Mouse (Mus musculus): ENCODE data around the gene Aunip. TPM values are rescaled to one million over a fixed set of nuclear protein-coding genes. Genes with fewer than 3 reads are reported as not detected.
A peak's percentile ranks its signal among the peaks of the same experiment; 100 is the strongest.

The Aunip gene
- polyA plus RNA-seq, 1 experiment: 0.39 TPM

DNA sequence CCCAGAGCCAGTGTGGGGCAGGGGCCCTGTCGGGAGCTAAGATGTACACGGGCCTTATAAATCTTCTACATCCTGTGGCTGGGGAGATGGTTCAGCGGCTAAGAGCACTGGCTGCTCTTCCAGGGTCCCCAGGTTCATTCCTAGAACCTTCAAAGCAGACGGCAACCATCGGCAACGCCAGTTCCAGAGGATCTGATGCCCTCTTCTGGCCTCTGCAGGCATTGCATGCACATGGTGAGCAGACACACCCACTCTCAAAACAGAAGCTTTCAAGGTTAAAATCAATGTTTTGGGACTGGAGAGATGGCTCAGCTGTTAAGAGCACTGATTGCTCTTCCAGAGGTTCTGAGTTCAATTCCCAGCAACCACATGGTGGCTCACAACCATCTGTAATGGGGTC lies 58.4 kb downstream of the Aunip start:
- no peak overlapping the region for H3K4me3 ChIP-seq (ENCODE audit: extremely low read depth, insufficient read depth, insufficient read length)
- no peak overlapping the region for H3K27ac ChIP-seq (ENCODE audit: insufficient read depth, low read length)
- no peaks in the 10 kb centered on the region for H3K27me3 ChIP-seq (ENCODE audit: control insufficient read depth, insufficient read depth, low read length)
- no peak for DNase-seq (ENCODE audit: low read depth in 1 of 2, low spot score in 2 of 2)
- H3K36me3 ChIP-seq (ENCODE audit: control insufficient read depth, insufficient read depth, low read length): no peaks in the 10 kb centered on the region
- no peaks in the 10 kb centered on the region for H3K4me1 ChIP-seq (ENCODE audit: control insufficient read depth, insufficient read depth, insufficient read length)
- 88% methylated on average over 6 of the region's 6 CpGs for WGBS
- no peak for TF ChIP-seq POLR2A (IDR thresholded peaks at IDR 0.05; ENCODE audit: low read depth, low read length)
- peak; percentile 25; the same call in 1 of the 2 replicates for TF ChIP-seq CTCF (IDR thresholded peaks at IDR 0.05; ENCODE audit: extremely low read depth, insufficient read depth, insufficient read length, insufficient replicate concordance)

DNA sequence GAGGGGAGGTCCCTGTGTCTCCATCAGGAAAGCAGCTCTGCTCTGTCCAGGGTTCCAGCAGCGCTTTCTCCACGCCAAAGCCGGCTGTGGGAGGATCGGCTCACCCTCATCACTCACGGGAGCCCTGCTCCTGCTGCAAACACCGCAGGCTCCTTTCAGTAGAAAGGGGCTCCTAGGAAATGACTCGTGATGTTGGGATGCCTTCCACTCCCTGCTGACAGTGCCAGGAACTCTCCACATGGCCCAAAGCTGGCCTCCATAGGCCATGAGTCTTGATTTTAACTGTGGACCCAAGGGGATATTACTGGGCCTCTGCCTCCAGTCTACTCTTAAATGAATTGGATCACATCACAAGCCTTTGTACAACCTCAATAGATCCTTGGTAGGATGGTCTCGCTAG lies 59.0 kb downstream of the Aunip start:
- Histone ChIP-seq H3K36me3 (ENCODE audit: control insufficient read depth, insufficient read depth, low read length) (no peaks in the 10 kb centered on the region), H3K4me1 (ENCODE audit: control insufficient read depth, insufficient read depth, insufficient read length) (no peaks in the 10 kb centered on the region), H3K27me3 (ENCODE audit: control insufficient read depth, insufficient read depth, low read length) (no peaks in the 10 kb centered on the region), H3K27ac (ENCODE audit: insufficient read depth, low read length) (no peak overlapping the region), H3K4me3 (ENCODE audit: extremely low read depth, insufficient read depth, insufficient read length) (no peak overlapping the region)
- DNase-seq (ENCODE audit: low read depth in 1 of 2, low spot score in 2 of 2): no peak
- WGBS: 85% methylated on average over 8 of the region's 8 CpGs
- TF ChIP-seq CTCF (IDR thresholded peaks at IDR 0.05; ENCODE audit: extremely low read depth, insufficient read depth, insufficient read length, insufficient replicate concordance) (no peak), POLR2A (IDR thresholded peaks at IDR 0.05; ENCODE audit: low read depth, low read length) (no peak)

DNA sequence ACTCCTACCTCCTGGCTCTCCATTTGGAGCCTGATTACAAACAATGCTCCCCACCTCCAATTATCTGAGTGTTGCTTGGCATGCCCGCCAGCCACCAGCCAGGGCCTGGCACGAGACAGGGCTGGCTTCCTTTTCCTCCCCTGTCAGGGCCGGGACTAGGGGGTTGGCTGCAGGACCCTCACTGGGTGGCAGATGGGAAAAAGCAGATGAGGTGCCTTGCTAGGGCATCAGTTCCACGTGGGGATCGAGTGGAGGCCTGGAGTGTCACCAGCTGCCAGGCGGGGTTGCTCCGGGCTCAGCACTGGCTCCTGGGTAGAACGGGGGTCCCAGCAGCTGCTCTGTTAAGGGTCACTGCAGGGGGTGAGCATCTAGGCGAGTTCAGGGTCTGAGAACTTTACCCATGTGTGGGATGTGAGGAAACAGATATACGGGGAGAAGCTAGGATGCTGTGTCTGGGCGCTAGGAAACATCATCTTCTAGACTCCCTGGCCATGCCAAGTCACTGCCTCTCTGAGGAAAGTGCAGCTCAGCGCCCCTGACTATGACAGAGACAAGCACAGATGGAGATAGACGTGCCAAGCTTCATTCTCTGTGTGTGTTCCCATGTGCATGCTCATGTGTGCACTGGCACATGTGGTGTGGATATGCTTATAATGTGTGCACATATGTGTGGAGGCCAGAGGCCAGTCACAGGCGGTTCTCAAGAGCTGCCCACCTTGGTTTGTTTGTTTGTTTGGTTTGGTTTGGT lies 60.1 kb downstream of the Aunip start:
- no peak overlapping the region for H3K4me3 ChIP-seq (ENCODE audit: extremely low read depth, insufficient read depth, insufficient read length)
- H3K27me3 ChIP-seq (ENCODE audit: control insufficient read depth, insufficient read depth, low read length): no peaks in the 10 kb centered on the region
- no peak for DNase-seq (ENCODE audit: low read depth in 1 of 2, low spot score in 2 of 2)
- TF ChIP-seq POLR2A (IDR thresholded peaks at IDR 0.05; ENCODE audit: low read depth, low read length) (no peak), CTCF (IDR thresholded peaks at IDR 0.05; ENCODE audit: extremely low read depth, insufficient read depth, insufficient read length, insufficient replicate concordance) (no peak)
- no peaks in the 10 kb centered on the region for H3K4me1 ChIP-seq (ENCODE audit: control insufficient read depth, insufficient read depth, insufficient read length)
- H3K27ac ChIP-seq (ENCODE audit: insufficient read depth, low read length): no peak overlapping the region
- 88% methylated on average over 13 of the region's 14 CpGs for WGBS
- H3K36me3 ChIP-seq (ENCODE audit: control insufficient read depth, insufficient read depth, low read length): no peaks in the 10 kb centered on the region

DNA sequence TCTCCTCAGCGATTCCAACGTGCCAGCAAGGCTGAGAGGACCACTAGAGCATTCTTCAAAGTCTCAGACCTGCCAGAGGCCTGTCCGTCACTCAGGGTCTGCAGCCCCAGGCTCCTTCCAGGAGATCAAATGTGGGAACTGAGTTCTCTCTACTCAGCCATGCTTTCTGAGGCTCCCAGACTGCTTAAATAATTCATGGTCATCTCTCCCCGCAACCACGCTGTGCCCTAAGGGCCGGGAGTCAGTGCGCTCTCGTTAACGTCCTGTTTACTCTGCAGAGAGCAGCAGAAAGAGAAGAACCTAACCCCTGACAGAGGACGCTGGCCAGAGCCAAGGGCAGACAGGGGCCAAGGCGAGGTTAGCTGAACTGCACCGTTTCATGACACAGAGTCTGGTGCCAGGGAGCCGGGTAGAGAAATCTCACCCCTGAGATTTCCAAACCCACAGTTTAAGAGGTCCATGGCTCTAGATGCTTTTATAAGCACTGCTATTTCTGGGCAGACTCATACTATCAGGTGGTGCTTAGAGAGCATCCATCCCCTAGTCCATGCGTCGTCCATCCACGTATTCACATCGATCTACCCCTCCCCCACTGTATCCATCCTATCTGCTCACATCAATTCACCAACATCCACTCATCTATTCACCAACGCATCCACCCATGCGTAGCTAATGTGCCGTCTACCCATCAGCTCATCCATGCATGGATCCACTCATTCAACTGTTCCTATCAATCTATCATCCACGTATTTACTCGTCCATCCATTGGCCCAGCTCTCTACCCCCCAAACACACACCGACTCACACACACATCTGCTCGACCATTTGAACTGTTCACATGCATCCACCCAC lies 61.9 kb downstream of the Aunip start:
- Histone ChIP-seq H3K27ac (ENCODE audit: insufficient read depth, low read length) (no peak overlapping the region), H3K36me3 (ENCODE audit: control insufficient read depth, insufficient read depth, low read length) (no peaks in the 10 kb centered on the region), H3K27me3 (ENCODE audit: control insufficient read depth, insufficient read depth, low read length) (no peaks in the 10 kb centered on the region), H3K4me3 (ENCODE audit: extremely low read depth, insufficient read depth, insufficient read length) (no peak overlapping the region), H3K4me1 (ENCODE audit: control insufficient read depth, insufficient read depth, insufficient read length) (no peaks in the 10 kb centered on the region)
- TF ChIP-seq CTCF (IDR thresholded peaks at IDR 0.05; ENCODE audit: extremely low read depth, insufficient read depth, insufficient read length, insufficient replicate concordance) (no peak), POLR2A (IDR thresholded peaks at IDR 0.05; ENCODE audit: low read depth, low read length) (no peak)
- DNase-seq (ENCODE audit: low read depth in 1 of 2, low spot score in 2 of 2): no peak
- WGBS: 93% methylated on average over 24 of the region's 24 CpGs

Other genes starting within 250 kb of the Aunip start
- gene Pdik1l, start 223.1 kb upstream of the Aunip start, polyA plus RNA-seq (2012; rRNA removed): 3.6 and 3.9 TPM in 2 replicates
- gene Trim63, start 195.9 kb upstream of the Aunip start, polyA plus RNA-seq (2012; rRNA removed): 0.12 and 0.32 TPM in 2 replicates
- 1.5 and 4.0 TPM in 2 replicates for gene Slc30a2, start 167.8 kb upstream of the Aunip start, polyA plus RNA-seq (2012; rRNA removed)
- 7.2 and 8.5 TPM in 2 replicates for gene Extl1, start 127.1 kb upstream of the Aunip start, polyA plus RNA-seq (2012; rRNA removed)
- gene Pafah2, start 114.7 kb upstream of the Aunip start, polyA plus RNA-seq (2012; rRNA removed): 3.8 and 4.9 TPM in 2 replicates
- gene Stmn1, start 42.7 kb upstream of the Aunip start, polyA plus RNA-seq (2012; rRNA removed): 13.8 and 17.1 TPM in 2 replicates
- 29.4 and 36.2 TPM in 2 replicates for gene Paqr7, start 14.3 kb upstream of the Aunip start, polyA plus RNA-seq (2012; rRNA removed)
- gene Mtfr1l, start 24.4 kb downstream of the Aunip start, polyA plus RNA-seq (2012; rRNA removed): 37.4 and 55.2 TPM in 2 replicates
- 8.0 and 8.3 TPM in 2 replicates for gene Selenon, start 41.2 kb downstream of the Aunip start, polyA plus RNA-seq (2012; rRNA removed)
- gene Man1c1, start 193.3 kb downstream of the Aunip start, polyA plus RNA-seq (2012; rRNA removed): 6.9 and 7.7 TPM in 2 replicates

All from spleen, adult 2 months (tissue).